Mouse (Mus musculus) midbrain, embryonic 14.5 days (tissue): ENCODE results near the gene Pip5kl1. TPM values are rescaled to one million over a fixed set of nuclear protein-coding genes. Genes with fewer than 3 reads are reported as not detected.
A peak's percentile ranks its signal among the peaks of the same experiment; 100 is the strongest.

ENCODE experiments used
- ATAC-seq: fragments of 200-750 bp; cut with Nextera tagmentation; 2 replicates; pipeline ENCODE4 v1.8.0; 2017; ENCODE audit warnings: moderate number of reproducible peaks, moderate library complexity; ENCODE audit not compliant: low FRiP score, low TSS enrichment
- DNase-seq: peaks from one replicate; pipeline ENCODE4 v3.0.0-alpha.2; 2015
- H3K27ac ChIP-seq: fragments of 300-500 bp; sonication (generic); replicated peaks from 2 replicates; pipeline ENCODE4 v1.5.1; 2014; ENCODE audit warnings: mild to moderate bottlenecking, low read depth, low read length, moderate library complexity
- H3K27me3 ChIP-seq: fragments of 300-500 bp; sonication (generic); 2 replicates; pipeline ENCODE4 v1.6.1; 2014; ENCODE audit warnings: low read length, control low read depth, mixed read lengths; ENCODE audit not compliant: control insufficient read depth, insufficient read depth
- H3K36me3 ChIP-seq: fragments of 300-500 bp; sonication (generic); 2 replicates; pipeline ENCODE4 v1.6.1; 2014; ENCODE audit warnings: low read length, control low read depth; ENCODE audit not compliant: control insufficient read depth, insufficient read depth
- H3K4me1 ChIP-seq: fragments of 300-500 bp; sonication (generic); 2 replicates; pipeline ENCODE4 v1.6.1; 2014; ENCODE audit warnings: mild to moderate bottlenecking, antibody characterized with exemption, low read length, control low read depth; ENCODE audit not compliant: control insufficient read depth, insufficient read depth
- H3K4me2 ChIP-seq: fragments of 300-500 bp; sonication (generic); 2 replicates; pipeline ENCODE4 v1.6.1; 2014; ENCODE audit warnings: mild to moderate bottlenecking, low read length, moderate library complexity
- H3K4me3 ChIP-seq: fragments of 300-500 bp; sonication (generic); replicated peaks from 2 replicates; pipeline ENCODE4 v1.5.1; 2014; ENCODE audit warnings: low read depth, low read length
- H3K9ac ChIP-seq: fragments of 300-500 bp; sonication (generic); replicated peaks from 2 replicates; pipeline ENCODE4 v1.6.1; 2014; ENCODE audit warnings: mild to moderate bottlenecking, low read length, moderate library complexity
- H3K9me3 ChIP-seq: fragments of 300-500 bp; sonication (generic); 2 replicates; pipeline ENCODE4 v1.6.1; 2016; ENCODE audit warnings: low read length, control low read depth, mixed read lengths; ENCODE audit not compliant: control insufficient read depth
- WGBS: fragments of 180-500 bp; shearing (Covaris S2); extraction: QIAGEN DNeasy Blood & Tissue Kit; methylation state at CpG from one replicate; pipeline ENCODE4 v1.1.7; 2014; 5-methylcytosine and 5-hydroxymethylcytosine counted together
- polyA plus RNA-seq: library from polyadenylated mRNA; unstranded; fragments of >200 nt; fragmentation: Nextera tagmentation; extraction: Ambion mirVana; gene quantifications from 2 replicates; pipeline ENCODE4 v1.2.1, GENCODE M21; 2014

The Pip5kl1 gene
- polyA plus RNA-seq, 1 experiment from 2014 or later, result 7.1 TPM

- 82% methylated on average over 5 of the region's 5 CpGs for WGBS
Measured at GRCm38 (mm10) chr2:32624111-32624748, 49.6 kb downstream of the Pip5kl1 start.

GRCm38 (mm10) chr2:32625212-32625872, 50.7 kb downstream of the Pip5kl1 start:
- WGBS, result 1% methylated on average over 13 of the region's 13 CpGs
- Histone ChIP-seq H3K4me1 (peaks cover 41% of the 10 kb centered on the region), H3K36me3 (no peaks in the 10 kb centered on the region)

More at GRCm38 (mm10) chr2:32624111-32624748, 49.6 kb downstream of the Pip5kl1 start:
- Histone ChIP-seq H3K27ac (no peak overlapping the region), H3K36me3 (no peaks in the 10 kb centered on the region), H3K4me3 (no peak overlapping the region), H3K4me2 (no peak overlapping the region), H3K9me3 (no peaks in the 10 kb centered on the region), H3K9ac (no peak overlapping the region), H3K27me3 (no peaks in the 10 kb centered on the region), H3K4me1 (peaks cover 40% of the 10 kb centered on the region)
- DNase-seq (no peak), ATAC-seq (no peak)

DNA sequence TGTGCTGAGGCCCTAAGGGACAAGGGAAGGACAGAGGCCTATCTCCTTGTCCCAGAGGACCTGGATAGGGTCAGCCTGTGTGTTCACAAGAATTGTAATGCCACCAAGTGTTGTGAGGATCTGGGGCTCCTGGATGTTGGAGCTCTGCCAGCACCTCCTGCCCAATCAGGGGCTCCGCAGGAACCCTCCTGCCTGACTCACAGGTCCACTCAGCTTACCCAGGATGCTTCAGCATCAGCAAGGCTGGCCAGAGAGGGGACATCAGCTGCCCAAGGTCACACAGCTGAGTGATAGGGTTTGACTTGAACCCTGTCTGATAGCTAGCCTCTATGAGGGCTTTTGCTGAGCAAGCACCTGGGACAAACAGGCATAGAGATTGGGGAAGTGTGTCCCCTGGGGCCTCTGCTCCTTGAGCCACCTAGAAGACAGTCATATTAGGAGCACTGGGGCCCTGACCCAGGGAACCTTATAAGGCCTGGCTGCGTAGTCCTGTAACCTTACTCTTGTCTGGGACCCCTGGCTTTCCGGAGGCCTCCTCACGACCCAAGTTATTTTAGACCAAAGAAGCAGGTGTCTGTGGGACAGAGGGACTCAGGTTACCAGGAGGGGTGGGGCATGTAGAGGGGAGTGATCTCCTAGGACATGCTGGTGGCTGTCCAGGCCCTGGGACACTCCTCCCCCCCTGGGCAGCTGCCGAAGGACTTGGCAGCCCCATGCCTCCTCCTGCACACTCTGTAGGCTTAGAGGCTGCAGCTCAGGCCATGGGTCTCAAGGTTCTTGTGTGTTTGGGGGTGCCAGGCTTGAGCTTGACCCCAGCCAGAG, 51.5 kb downstream of the Pip5kl1 start:
- peaks cover 40% of the 10 kb centered on the region for H3K4me1 ChIP-seq
- DNase-seq, result peak; percentile 53
- WGBS, result 61% methylated on average over 5 of the region's 5 CpGs

More at GRCm38 (mm10) chr2:32625212-32625872, 50.7 kb downstream of the Pip5kl1 start:
- peak overlapping the region; percentile 80 for H3K27ac ChIP-seq
- ATAC-seq, result peak; percentile 53
- peak overlapping the region; percentile 28 for H3K4me3 ChIP-seq
- peak; percentile 89 for DNase-seq
- peak overlapping the region; percentile 49 for H3K4me2 ChIP-seq
- peak overlapping the region; percentile 51 for H3K9ac ChIP-seq
- no peaks in the 10 kb centered on the region for H3K27me3 ChIP-seq
- no peaks in the 10 kb centered on the region for H3K9me3 ChIP-seq

GRCm38 (mm10) chr2:32627266-32628043, 52.9 kb downstream of the Pip5kl1 start:
- WGBS, result 69% methylated on average over 20 of the region's 20 CpGs
- peaks cover 36% of the 10 kb centered on the region for H3K4me1 ChIP-seq
- ATAC-seq (no peak), DNase-seq (no peak)
- H3K4me2 ChIP-seq, result no peak overlapping the region; the same call in 1 of the 2 replicates
- H3K9ac ChIP-seq, result no peak overlapping the region
- H3K9me3 ChIP-seq, result no peaks in the 10 kb centered on the region
- no peak overlapping the region for H3K4me3 ChIP-seq
- peaks cover 2% of the 10 kb centered on the region; the same call in 1 of the 2 replicates for H3K36me3 ChIP-seq
- H3K27me3 ChIP-seq, result no peaks in the 10 kb centered on the region
- no peak overlapping the region for H3K27ac ChIP-seq

More for the DNA sequence above, 51.5 kb downstream of the Pip5kl1 start:
- peak overlapping the region; percentile 51 for H3K9ac ChIP-seq
- peak overlapping the region; percentile 80 for H3K27ac ChIP-seq
- no peaks in the 10 kb centered on the region for H3K27me3 ChIP-seq
- peak overlapping the region; percentile 28 for H3K4me3 ChIP-seq
- H3K36me3 ChIP-seq, result no peaks in the 10 kb centered on the region; the same call in 1 of the 2 replicates
- no peaks in the 10 kb centered on the region for H3K9me3 ChIP-seq
- peak overlapping the region; percentile 49 for H3K4me2 ChIP-seq
- no peak for ATAC-seq

DNA sequence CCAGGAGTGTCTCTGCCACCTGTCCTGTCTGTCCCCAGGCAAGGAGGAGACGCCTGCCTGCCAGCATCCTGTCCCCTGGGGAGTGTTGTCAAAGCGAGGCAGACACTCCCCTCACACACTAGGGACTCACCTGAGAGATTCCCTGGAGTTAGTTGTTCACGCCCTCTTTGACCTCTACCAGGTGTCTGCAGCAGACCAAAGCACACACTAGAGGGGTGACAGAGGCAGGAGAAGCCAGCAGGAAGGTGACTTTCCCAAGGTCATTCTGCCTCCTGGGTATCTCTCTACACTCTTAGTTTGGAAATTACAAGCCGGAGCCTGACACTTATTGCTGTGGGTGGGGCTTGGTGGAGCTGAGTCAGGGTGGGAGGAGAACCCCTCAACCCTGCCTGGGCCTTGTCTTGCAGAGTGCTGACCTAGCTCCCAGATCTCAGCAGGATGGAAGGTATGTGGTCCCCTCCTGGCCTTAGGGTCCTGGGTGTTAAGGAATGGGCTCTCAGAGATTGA, 53.5 kb downstream of the Pip5kl1 start:
- Histone ChIP-seq H3K36me3 (peaks cover 2% of the 10 kb centered on the region; the same call in 1 of the 2 replicates), H3K9ac (peak overlapping the region; percentile 16; the same call in 1 of the 2 replicates), H3K4me1 (peaks cover 36% of the 10 kb centered on the region), H3K4me3 (no peak overlapping the region), H3K27me3 (no peaks in the 10 kb centered on the region), H3K9me3 (no peaks in the 10 kb centered on the region), H3K4me2 (no peak overlapping the region; the same call in 1 of the 2 replicates), H3K27ac (peak overlapping the region; percentile 49)
- ATAC-seq (no peak), DNase-seq (no peak)
- WGBS, result 69% methylated on average over 4 of the region's 4 CpGs

- peak overlapping the region; percentile 38; the same call in 1 of the 2 replicates for H3K4me2 ChIP-seq
- 33% methylated on average over 5 of the region's 5 CpGs for WGBS
- H3K9ac ChIP-seq, result peak overlapping the region; percentile 16; the same call in 1 of the 2 replicates
- no peak overlapping the region for H3K4me3 ChIP-seq
- H3K9me3 ChIP-seq, result no peaks in the 10 kb centered on the region
- peaks cover 36% of the 10 kb centered on the region for H3K4me1 ChIP-seq
- peak overlapping the region; percentile 49 for H3K27ac ChIP-seq
- H3K27me3 ChIP-seq, result no peaks in the 10 kb centered on the region
- H3K36me3 ChIP-seq, result peaks cover 7% of the 10 kb centered on the region
- ATAC-seq (no peak), DNase-seq (peak; percentile 57)
Measured at GRCm38 (mm10) chr2:32628729-32629128, 54.1 kb downstream of the Pip5kl1 start.

DNA sequence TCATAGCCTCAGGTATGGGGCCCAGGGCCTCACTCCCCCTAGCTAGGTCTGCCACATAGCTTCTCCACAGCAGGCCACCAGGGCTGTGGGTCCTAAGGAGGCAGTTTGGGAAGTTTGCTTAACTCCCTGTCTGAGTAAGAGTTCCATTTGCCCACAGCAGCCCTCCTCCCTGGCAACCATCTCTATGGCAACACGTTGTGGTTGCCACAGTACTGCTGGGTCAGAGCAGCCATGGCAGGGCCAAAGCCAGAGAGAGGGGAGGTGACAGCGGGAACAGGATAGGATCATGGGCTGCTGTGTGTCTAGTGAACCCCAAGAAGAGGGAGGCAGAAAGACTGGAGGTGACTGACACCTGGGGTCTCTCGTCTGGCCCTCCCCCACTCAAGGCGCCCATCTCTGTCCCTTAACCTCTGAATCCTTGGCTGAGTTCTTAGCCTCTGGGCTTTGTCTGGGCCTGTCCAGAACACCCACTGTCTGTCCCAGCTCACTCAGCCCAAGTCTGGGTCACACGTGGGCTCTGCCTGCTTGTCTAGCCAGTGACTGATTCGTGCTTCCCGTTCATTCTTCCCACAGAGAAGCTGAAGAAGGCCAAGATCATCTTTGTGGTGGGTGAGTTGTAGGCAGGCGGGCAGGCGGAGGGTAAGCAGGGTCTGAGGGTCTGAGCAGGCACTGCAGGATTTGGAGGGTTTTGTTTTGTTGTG, 54.8 kb downstream of the Pip5kl1 start:
- Histone ChIP-seq H3K4me2 (peak overlapping the region; percentile 38), H3K9ac (peak overlapping the region; percentile 26; the same call in 1 of the 2 replicates), H3K36me3 (peaks cover 10% of the 10 kb centered on the region), H3K27ac (peak overlapping the region; percentile 49; the same call in 1 of the 2 replicates), H3K27me3 (no peaks in the 10 kb centered on the region), H3K4me1 (peaks cover 36% of the 10 kb centered on the region), H3K9me3 (no peaks in the 10 kb centered on the region), H3K4me3 (peak overlapping the region; percentile 7; the same call in 1 of the 2 replicates)
- ATAC-seq (peak; percentile 57; the same call in 1 of the 2 replicates), DNase-seq (peak; percentile 84)
- WGBS, result 23% methylated on average over 9 of the region's 9 CpGs
